Mouse (Mus musculus) erythroblast, adult 5-6 weeks (primary cell): Measurements from ENCODE around the gene Taok1. TPM values are rescaled to one million over a fixed set of nuclear protein-coding genes. Genes with fewer than 3 reads are reported as not detected.

Experiments
- ATAC-seq: replicated peaks from 2 replicates; pipeline ENCODE4 v1.8.0; 2016; ENCODE audit warnings: moderate number of reproducible peaks, mild to moderate bottlenecking, moderate TSS enrichment, inconsistent platforms; ENCODE audit not compliant: poor library complexity, low FRiP score, severe bottlenecking
- total RNA-seq, 2 experiments: library from RNA; stranded (forward) in 1 of 2; stranded (reverse) in 1 of 2; fragments of 150-400 nt in 1 of 2; fragments of 200-764, 138-1000 nt in 1 of 2; gene quantifications; 2 replicates each; pipeline versions ENCODE4 v1.2.3 to v1.2.4; 2015 to 2017; ENCODE audit warnings: low replicate concordance in 2 of 2

The Taok1 gene
- total RNA-seq, 2 experiments from 2014 or later: 9.8 to 25.3 TPM

- ATAC-seq: no peak
Measured at GRCm38 (mm10) chr11:77494782-77495181, 112.8 kb downstream of the Taok1 start.

- no peak for ATAC-seq
Measured at GRCm38 (mm10) chr11:77494344-77494676, 113.3 kb downstream of the Taok1 start.

GRCm38 (mm10) chr11:77493512-77494343, 113.9 kb downstream of the Taok1 start, which contains the start of gene Git1:
Gene Git1, plus strand, starts transcription at chr11:77493562.
- no peak for ATAC-seq

- ATAC-seq: peak; percentile 86
Measured at GRCm38 (mm10) chr11:77492911-77493332, 114.7 kb downstream of the Taok1 start.

GRCm38 (mm10) chr11:77492311-77492871, 115.2 kb downstream of the Taok1 start:
- ATAC-seq: no peak

GRCm38 (mm10) chr11:77491502-77492291, 115.9 kb downstream of the Taok1 start:
- no peak for ATAC-seq

- ATAC-seq: peak; percentile 71
Measured at GRCm38 (mm10) chr11:77491123-77491501, 116.5 kb downstream of the Taok1 start.

GRCm38 (mm10) chr11:77490451-77490850, 117.2 kb downstream of the Taok1 start:
- no peak for ATAC-seq

- ATAC-seq: no peak
Measured at GRCm38 (mm10) chr11:77489591-77490235, 117.9 kb downstream of the Taok1 start, which contains the start of gene Ankrd13b. Gene Ankrd13b, minus strand, starts transcription at chr11:77489678.

- no peak for ATAC-seq
Measured at GRCm38 (mm10) chr11:77488771-77489581, 118.6 kb downstream of the Taok1 start.

GRCm38 (mm10) chr11:77486798-77487197, 120.8 kb downstream of the Taok1 start:
- no peak for ATAC-seq

GRCm38 (mm10) chr11:77485229-77485628, 122.4 kb downstream of the Taok1 start:
- no peak for ATAC-seq

- no peak for ATAC-seq
Measured at GRCm38 (mm10) chr11:77483510-77484255, 123.9 kb downstream of the Taok1 start.

- ATAC-seq: no peak
Measured at GRCm38 (mm10) chr11:77483043-77483442, 124.6 kb downstream of the Taok1 start.

Other genes with a start within 250 kb of the Taok1 start
- gene Coro6, start 145.4 kb downstream of the Taok1 start, total RNA-seq (2015; ENCODE audit: low replicate concordance): not detected in 2 replicates
- not detected in 2 replicates for gene Coro6, start 145.4 kb downstream of the Taok1 start, total RNA-seq (2017; ENCODE audit: low replicate concordance)
- gene Ankrd13b, start 118.1 kb downstream of the Taok1 start, total RNA-seq (2015; ENCODE audit: low replicate concordance): 0.77 TPM in 1 of 2 replicates, not detected in the other
- gene Ankrd13b, start 118.1 kb downstream of the Taok1 start, total RNA-seq (2017; ENCODE audit: low replicate concordance): 4.1 TPM in 1 of 2 replicates, not detected in the other
- 9.2 and 11.5 TPM in 2 replicates for gene Git1, start 114.3 kb downstream of the Taok1 start, total RNA-seq (2015; ENCODE audit: low replicate concordance)
- gene Git1, start 114.3 kb downstream of the Taok1 start, total RNA-seq (2017; ENCODE audit: low replicate concordance): 4.4 and 5.6 TPM in 2 replicates
- 2.9 TPM in 1 of 2 replicates, not detected in the other for gene Abhd15, start 92.7 kb downstream of the Taok1 start, total RNA-seq (2015; ENCODE audit: low replicate concordance)
- gene Abhd15, start 92.7 kb downstream of the Taok1 start, total RNA-seq (2017; ENCODE audit: low replicate concordance): 0.14 and 2.5 TPM in 2 replicates
- not detected in 2 replicates for gene Trp53i13, start 91.8 kb downstream of the Taok1 start, total RNA-seq (2015; ENCODE audit: low replicate concordance)
- not detected in 2 replicates for gene Trp53i13, start 91.8 kb downstream of the Taok1 start, total RNA-seq (2017; ENCODE audit: low replicate concordance)
- gene Gm10392, start 88.6 kb downstream of the Taok1 start, total RNA-seq (2015; ENCODE audit: low replicate concordance): not detected in 2 replicates
- gene Gm10392, start 88.6 kb downstream of the Taok1 start, total RNA-seq (2017; ENCODE audit: low replicate concordance): 0.09 TPM in 1 of 2 replicates, not detected in the other
- gene Nufip2, start 78.3 kb upstream of the Taok1 start, total RNA-seq (2015; ENCODE audit: low replicate concordance): 17.8 and 29.8 TPM in 2 replicates
- 21.2 and 25.6 TPM in 2 replicates for gene Nufip2, start 78.3 kb upstream of the Taok1 start, total RNA-seq (2017; ENCODE audit: low replicate concordance)
- gene Cryba1, start 117.5 kb upstream of the Taok1 start, total RNA-seq (2015; ENCODE audit: low replicate concordance): not detected in 2 replicates
- not detected in 2 replicates for gene Cryba1, start 117.5 kb upstream of the Taok1 start, total RNA-seq (2017; ENCODE audit: low replicate concordance)
- gene Myo18a, start 155.4 kb upstream of the Taok1 start, total RNA-seq (2015; ENCODE audit: low replicate concordance): 17.5 and 18.6 TPM in 2 replicates
- gene Myo18a, start 155.4 kb upstream of the Taok1 start, total RNA-seq (2017; ENCODE audit: low replicate concordance): 14.6 and 22.2 TPM in 2 replicates
- gene Gm10277, start 179.9 kb upstream of the Taok1 start, total RNA-seq (2015; ENCODE audit: low replicate concordance): not detected in 2 replicates
- gene Gm10277, start 179.9 kb upstream of the Taok1 start, total RNA-seq (2017; ENCODE audit: low replicate concordance): not detected in 2 replicates